Mouse (Mus musculus) induced T-regulatory cell, adult 2 months (primary cell): ENCODE measurements around the gene Olfr63.
"Not testable (repeated sequence)": the region's sequence is repeated elsewhere in the genome, so short reads cannot be mapped to it uniquely, and the experiment has no call there.

Source experiments
- DNase-seq: peaks from one replicate; pipeline ENCODE4 v3.0.0-alpha.2; 2012; ENCODE audit warnings: low read depth

The Olfr63 gene

GRCm38 (mm10) chr17:33264376-33264775 is at the start of gene Olfr63:
Gene Olfr63 (plus strand): TSS chr17:33264676.
- no peak for DNase-seq

GRCm38 (mm10) chr17:33221590-33221989 is 42.9 kb upstream of the Olfr63 start, which contains the start of gene Olfr1564:
Gene Olfr1564 (minus strand): TSS chr17:33221690.
- no peak for DNase-seq

- DNase-seq: not testable (repeated sequence)
Measured at GRCm38 (mm10) chr17:33236646-33237045, 27.8 kb upstream of the Olfr63 start.

- not testable (repeated sequence) for DNase-seq
Measured at GRCm38 (mm10) chr17:33254530-33255318, 9.8 kb upstream of the Olfr63 start, which contains the start of gene Zfp955a. Gene Zfp955a (minus strand): TSS chr17:33255145.

GRCm38 (mm10) chr17:33255319-33255657 is 9.2 kb upstream of the Olfr63 start:
- DNase-seq: not testable (repeated sequence)

GRCm38 (mm10) chr17:33268907-33269306 is 4.4 kb downstream of the Olfr63 start:
- DNase-seq: no peak

- DNase-seq: not testable (repeated sequence)
Measured at GRCm38 (mm10) chr17:33289039-33289875, 24.8 kb downstream of the Olfr63 start, which contains the start of gene Zfp955b. Gene Zfp955b (plus strand): TSS chr17:33289544.

GRCm38 (mm10) chr17:33289876-33290149 is 25.3 kb downstream of the Olfr63 start:
- DNase-seq: not testable (repeated sequence)
